Mouse (Mus musculus) T-cell, adult 2 months (primary cell): ENCODE results near the gene Wrap53.
A peak's percentile ranks its signal among the peaks of the same experiment; 100 is the strongest.

Experiments
- DNase-seq: peaks from one replicate; pipeline ENCODE4 v3.0.0; 2022; ENCODE audit warnings: low spot score

The Wrap53 gene

DNA sequence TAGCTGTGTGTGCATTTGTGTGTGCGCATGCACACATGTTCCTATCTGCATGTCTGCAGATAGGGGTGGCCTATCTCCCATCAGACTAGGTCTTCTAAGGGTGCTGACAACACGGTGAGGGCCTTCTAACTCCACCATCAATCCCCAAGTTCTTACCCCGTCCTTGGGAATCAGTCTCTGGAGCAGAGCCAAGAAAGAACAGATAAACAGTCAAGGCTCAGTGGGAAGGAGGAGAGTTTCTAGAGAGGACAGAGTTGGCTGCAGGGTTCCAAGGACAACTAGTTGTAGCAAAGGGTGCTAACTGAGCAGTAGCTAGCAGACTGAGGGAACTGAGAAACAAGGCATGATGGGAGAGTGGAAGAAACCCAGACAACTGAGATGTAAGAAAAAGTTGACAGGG lies 21.7 kb upstream of the Wrap53 start:
- no peak for DNase-seq

DNA sequence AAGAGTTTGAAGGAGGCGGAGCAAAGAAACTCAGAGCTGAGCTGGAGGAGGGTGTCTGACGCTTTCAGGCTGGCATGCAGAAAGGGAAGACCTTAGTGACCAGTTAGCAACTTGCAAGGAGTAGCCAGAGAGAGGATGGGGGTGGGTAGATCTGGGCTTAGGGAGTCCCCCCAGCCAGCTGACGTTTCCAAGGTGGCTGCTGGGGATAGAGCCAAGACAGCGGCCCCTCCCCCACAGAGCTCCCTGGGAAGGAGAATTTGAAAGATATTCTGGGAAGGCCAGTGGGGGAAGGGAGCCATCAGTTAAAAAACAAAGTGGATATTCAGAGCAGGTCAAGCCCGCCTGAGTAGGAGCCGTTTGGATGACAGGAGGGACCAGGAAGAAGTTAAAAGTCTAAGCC lies 20.0 kb upstream of the Wrap53 start:
- DNase-seq = no peak

DNA sequence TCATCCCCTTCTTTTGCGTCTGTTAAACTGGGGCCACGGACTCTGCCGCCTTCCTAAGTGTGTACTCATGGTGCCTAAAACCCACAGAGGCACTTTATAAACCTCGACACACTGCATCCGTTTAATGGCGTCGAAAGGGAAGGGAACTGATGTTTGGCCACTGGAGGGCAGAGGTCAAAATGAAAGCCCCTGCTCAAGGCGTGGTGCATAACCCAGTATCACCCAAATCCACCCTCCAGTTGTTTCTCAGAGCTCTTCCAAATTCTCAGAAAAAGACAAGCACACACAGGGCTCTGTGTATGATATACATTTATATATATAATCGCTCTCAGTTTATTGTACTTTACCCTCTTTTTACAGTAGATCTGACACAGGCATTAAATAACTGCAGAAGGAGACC lies 19.4 kb upstream of the Wrap53 start:
- no peak for DNase-seq

DNA sequence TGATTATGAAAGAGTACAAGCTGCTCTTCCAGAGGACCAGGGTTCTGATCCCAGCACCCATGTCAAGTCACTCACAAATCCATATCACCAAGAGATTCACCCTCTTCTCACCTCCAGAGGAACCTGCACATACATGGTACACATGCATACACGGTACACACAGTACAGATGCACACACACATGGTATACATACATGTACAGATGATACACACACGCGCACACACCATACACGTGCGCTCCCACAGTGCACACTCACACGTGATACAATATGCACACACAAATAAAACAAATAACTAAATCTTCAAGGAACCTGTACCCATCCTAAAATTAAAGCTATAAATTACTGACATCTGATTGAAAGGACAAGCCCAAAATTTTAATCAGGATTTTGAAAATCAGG lies 14.8 kb upstream of the Wrap53 start:
- DNase-seq = no peak

DNA sequence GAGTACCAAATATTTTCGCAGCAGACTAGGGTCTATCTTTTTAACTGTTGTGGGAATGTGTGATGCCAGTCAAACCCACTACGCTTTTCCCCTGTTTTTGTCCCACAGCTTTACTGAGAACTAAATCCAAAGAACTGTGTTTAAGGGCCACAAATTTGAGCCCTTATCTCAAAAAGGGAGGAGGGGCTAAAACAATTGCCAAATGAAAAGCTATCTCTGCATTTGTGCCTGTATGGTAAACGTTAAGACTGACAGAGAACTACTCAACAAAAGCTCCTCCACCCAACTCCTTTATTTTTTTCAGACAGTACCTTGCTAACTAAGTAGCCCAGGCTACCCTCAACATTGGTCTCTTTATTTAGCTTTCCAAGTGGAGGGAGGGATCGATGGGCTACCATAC lies 12.7 kb upstream of the Wrap53 start:
- DNase-seq = no peak

DNA sequence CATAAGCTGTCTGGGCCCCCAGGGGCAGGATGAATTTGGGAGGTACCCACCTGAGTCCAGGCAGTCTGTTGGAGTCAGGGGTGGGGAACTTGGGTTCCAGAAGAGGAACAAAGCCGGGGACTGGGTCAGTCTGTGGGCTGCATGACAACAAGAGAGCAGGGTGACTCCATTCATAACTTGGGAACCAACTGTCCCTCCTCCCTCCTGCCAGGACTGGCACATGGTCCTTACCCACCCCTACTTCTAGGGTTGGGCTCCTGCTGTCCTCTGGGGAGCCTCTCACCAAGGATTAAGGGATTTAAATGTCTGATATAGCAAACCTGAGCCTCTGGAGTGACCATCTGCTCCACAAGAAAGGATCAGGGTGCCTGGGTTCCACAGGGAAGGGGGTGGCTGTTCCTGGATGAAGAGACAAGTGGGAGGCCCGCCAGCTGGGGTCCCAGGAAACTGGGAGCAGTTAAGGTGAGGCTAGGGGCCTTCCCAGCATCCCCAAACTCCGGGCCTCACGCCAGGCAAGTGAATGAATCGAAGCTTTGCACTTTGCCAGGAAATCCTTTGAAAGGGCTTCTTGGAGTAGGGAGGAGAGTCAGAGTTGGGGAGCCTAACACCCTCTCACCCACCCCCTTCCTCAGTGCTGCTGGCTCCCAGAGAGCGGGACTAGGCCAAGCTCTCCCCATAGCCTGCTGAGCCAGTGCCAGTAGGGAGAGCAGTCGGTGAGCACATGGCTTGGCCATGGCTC lies 12.0 kb upstream of the Wrap53 start:
- DNase-seq = no peak

DNA sequence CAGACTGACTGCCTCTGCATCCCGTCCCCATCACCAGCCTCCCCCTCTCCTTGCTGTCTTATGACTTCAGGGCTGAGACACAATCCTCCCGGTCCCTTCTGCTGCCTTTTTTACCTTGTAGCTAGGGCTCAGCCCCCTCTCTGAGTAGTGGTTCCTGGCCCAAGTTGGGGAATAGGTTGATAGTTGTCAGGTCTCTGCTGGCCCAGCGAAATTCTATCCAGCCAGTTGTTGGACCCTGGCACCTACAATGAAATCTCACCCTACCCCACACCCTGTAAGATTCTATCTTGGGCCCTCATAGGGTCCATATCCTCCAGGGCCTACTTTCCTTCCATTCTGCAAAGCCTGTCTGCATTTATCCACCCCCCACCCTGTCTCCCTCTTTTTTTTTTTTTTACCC lies 11.4 kb upstream of the Wrap53 start:
- DNase-seq = no peak

DNA sequence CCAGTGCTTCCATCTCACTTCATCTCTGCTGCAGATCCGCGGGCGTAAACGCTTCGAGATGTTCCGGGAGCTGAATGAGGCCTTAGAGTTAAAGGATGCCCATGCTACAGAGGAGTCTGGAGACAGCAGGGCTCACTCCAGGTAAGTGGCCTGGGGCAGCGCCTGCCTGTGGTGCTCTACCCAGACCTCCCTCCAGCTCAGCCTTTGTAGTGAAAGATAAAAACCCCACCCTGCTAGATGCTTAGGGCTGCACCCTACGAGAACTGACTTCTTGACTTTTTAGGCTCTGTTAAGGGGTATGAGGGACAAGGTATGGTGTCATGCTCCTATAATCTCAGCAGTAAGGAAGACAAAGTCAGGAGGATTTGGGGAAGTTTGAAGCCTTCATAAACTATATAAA lies 10.6 kb upstream of the Wrap53 start:
- DNase-seq = no peak

DNA sequence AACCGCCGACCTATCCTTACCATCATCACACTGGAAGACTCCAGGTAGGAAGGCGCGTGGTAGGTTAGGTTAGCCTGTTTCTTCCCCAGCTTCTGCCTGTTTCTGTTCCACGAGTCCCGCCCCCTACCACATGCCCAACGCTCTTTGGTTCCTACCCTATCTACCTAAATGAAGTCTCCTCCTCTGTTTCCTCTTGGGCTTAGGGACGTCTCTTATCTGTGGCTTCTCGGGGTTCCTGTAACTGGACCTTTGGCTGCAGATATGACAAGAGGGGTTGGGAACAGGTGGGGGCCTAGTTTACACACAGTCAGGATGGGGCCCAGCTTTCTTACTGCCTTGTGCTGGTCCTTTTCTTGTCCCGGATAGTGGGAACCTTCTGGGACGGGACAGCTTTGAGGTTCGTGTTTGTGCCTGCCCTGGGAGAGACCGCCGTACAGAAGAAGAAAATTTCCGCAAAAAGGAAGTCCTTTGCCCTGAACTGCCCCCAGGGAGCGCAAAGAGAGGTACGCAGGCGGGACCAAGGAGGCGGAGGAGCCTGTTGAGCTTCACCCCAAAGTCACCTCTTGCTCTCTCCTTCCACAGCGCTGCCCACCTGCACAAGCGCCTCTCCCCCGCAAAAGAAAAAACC lies 9.3 kb upstream of the Wrap53 start:
- DNase-seq = no peak

DNA sequence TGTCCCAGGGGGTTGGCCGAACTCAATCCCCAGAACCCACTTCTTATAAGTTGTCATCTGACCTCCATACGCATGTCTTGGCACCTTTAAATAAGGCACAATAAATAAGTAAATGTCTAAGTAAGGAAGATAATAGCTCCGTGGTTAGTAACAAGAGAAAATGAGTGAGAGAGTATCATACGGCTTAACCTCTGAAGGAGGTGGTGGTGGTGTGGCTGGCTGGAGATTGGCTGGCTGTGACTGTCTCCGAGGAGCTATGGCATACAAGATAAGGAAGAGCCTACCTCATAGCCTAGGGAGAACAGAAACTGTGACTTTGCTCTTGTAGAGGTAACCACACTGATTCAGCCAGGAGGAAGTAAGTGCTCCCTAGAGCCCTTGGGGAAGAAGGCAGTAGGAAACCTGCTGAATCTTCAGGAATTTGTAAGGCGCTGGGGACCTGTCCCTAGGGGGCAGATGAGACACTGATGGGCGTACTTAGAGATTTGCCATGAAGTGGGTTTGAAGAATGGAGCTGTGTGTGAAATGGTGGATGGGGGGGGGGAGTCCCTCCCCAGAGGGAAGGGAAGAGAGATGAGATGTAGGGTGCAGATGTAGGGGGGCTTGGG lies 5.8 kb upstream of the Wrap53 start:
- DNase-seq = no peak

DNA sequence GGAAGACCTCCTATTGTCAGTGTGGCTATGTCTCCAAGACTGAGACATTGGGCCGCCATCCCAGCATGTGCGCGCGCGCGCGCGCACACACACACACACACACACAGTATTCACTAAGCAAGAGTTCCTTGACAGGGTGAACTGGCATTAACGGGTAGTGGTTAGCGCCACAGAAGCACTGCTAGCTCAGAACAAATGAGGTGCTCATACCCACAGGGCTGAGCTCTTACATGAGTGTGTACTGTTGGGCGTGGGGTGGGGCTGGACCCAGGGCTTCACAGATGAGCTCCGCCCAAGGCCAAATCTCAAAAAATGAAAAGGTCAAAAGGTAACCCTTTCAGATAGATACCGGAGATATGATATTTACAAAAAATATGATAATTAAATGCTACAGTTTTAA lies 4.9 kb upstream of the Wrap53 start:
- no peak for DNase-seq

DNA sequence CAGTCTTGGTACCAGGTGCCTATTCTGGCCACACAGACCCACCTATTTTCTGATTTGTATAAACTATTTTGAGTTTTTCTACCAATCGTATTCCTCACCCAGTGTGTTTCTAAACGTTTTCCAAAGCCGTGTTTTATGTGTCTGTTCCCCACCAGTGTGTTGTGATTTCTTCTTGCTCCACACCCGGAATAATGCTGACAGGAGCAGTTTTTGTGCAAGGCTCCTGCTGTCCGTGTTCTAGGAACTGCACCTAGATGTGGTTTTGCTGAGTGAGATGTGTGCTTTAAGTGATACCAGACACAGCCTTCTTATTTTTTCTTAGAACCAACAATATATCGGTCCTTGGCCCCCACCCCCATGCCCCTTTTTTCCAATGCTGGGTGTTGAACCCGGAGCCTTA lies 4.0 kb upstream of the Wrap53 start:
- DNase-seq = no peak

DNA sequence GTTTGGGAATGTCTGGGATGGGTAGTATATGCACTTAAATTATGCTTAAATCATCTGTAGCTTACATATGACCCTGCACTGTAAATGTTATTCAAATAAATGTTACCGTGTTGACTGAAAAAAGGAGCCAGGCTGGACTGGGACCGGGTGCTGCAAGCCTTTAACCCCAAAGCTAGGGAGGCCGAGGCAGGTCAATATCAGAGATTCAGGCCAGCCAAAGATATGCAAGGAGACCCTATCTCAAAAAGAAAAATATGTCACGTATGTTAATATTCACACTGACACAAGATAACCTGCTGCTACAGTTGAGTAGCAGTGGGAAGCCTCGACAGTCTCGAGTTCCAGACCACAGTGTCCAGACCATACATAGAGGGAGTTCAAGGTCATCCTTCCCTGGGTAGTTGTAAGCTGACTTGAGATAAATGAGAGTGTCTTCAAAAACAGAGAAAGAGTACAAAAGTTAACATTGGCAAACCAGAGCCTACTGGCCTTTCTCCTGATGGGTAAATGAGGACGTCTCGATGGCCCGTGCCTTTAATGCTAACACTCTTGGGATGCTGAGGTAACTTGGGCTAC lies 2.3 kb upstream of the Wrap53 start:
- no peak for DNase-seq

DNA sequence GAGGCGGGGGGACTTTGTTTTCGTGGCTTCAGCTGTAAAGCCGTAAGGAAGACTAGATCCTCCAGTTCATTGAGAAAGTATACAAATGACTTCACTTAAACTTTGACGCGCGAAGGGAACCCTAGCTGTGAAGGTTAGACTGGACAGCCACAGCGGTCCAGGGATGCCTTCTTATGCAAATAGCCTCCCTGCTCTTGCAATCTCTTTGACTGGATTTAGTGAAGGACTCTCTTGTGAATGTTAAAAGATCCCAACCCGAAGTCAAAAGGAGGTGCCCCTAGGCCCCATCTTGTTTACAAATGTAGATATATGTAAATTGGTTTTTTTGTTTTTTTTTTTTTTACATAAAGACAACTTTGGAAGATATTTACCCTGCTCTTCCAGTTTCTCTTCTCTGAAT lies 1.8 kb upstream of the Wrap53 start:
- no peak for DNase-seq

DNA sequence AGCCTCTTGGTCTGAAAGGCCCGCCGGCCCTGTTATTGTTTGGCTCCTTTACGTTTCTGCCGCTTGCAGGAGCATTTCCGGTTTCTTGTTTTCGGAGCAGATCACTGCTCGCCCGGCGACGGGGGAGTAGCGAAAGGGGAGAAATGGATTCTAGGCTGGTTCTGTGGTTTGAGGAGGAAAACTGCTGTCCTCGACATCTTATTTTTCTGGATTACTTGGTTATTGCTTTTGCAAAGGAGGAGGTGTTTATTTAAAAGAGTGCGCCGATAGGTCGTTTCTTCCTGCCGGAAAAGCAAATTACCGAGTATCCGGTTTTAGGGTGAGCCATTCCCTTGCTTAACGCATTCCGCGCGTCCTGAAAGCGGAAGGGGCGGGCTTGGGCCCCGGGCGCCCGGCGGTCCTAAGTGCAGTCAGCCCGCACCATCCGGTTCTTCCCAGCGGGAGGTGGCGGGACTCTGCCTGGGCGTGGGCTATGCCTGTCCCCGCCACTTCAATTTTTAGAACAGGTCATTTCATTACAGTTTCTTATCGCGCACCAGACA lies 1.2 kb upstream of the Wrap53 start:
- peak; percentile 90 for DNase-seq

DNA sequence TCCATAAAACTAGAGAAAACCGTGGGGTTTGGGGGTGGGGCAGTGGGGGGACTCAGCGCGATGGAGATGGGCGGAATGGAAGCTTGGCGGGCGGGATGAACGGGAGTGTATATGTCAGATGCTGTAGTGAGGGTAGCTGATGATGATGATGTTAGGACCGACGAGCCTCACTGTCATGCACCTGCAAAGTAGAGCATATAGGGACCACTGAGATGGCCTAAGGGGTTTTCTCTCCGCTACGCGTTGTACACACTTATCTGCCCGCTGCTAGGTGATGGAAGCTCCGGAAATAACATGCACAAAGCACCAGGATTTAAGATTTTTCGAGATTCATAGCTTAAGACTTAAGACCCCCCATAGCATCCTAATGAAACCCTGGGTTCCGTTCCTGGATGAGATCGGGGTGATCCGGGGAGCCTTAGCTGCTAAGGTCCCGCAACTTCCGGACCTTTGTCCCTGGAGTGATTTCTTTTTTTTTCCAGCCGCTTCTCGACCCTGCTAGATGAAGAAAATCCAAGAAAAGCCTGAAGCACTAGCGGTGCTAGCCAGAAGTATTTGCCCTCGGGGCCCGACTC lies 604 bp upstream of the Wrap53 start:
- DNase-seq = peak; percentile 11

DNA sequence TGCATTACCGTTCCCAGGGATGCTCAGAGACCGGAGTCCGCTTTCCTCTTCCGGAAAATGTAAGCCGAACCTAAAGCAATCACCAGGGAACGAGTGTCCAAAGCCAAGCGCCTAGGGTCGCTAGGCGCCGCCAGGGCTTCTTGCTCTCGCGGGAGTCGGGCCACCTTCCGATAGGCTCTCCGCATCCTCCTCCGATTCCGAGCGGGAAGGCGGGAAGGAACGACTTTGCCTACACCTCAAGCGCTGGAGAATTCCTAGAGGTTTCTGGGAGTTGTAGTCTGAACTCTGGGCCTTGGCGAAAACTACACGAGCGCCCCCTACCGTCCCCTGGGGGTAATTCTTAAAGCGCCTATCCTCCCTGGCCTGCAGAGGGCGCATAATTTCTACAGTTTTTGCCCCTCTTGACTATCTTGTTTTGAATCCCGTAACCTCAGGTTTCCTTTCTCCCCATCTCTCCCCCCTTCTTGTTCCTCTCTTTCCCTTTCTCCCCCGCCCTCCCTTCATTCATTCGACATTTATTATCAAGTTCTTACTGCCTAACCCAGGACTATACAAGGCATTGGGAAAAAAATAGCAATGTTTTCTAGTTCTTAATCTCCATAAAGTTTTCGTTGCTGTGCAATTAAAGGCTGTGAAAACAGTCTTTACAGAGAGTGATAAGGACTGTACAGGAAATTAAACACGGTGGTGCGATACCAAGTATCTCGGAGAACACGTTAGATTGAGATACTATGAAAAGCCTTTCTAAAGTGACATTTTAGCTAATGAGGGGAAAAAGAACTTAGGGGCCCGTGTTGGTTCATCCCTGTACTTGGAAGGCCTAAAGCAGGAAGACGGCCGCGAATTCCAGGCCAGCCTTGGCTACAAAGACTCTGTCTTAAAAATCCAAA lies 682 bp downstream of the Wrap53 start:
- peak; percentile 95 for DNase-seq

DNA sequence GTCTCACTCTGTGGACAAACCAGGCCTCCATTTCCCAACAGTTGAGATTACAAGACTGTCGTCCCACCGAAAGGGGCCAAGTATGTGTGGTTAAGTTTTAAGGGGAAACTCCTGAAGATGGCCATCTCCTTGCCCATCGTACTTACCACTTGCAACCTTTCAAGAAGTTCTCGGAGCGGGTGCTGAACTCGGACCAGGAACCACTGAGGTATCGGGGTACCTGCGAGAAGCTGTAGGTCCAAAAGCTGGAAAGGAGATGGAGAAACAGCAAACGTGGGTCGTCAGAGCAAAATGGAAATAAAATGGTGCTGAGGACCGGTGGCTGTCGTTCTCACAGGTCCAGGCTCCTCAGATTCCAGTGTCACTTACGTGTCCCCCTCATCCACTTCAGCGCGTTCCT lies 1.8 kb downstream of the Wrap53 start:
- no peak for DNase-seq

DNA sequence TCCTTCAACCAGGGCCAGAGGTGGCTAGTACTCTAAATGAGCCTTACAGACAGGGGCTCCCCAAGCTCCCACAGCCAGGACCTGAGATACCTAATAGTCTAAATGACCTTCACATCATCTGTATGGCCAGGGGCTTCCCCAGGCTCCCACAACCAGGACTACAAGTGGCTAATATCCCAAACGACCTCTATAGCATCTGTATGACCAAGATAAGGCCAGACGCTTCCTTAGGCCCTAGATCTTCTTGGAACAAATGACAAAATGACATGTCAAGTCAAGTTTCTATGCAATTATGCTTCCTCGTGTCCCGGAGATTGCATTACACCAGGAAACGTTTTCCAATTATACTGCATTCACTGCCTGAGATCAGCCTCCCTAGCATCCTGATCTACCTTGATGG lies 3.7 kb downstream of the Wrap53 start:
- no peak for DNase-seq

DNA sequence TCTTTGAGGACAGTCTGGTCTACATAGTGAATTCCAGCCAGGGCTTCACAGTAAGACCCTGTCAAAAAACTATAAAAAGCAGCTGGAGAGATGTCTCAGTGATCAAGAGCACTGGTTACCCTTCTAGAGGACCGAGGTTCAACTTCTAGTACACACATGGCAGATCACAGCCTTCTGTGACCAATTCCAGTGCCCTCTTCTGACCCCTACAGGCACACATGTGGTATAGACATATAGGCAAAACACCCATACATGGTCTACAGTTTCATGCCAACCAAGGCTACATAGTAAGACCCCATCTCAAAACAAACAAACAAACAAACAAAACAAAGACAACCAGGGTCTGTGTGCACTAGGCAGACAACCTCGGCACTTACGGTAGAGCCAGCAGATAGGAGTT lies 4.8 kb downstream of the Wrap53 start:
- DNase-seq = peak; percentile 41

DNA sequence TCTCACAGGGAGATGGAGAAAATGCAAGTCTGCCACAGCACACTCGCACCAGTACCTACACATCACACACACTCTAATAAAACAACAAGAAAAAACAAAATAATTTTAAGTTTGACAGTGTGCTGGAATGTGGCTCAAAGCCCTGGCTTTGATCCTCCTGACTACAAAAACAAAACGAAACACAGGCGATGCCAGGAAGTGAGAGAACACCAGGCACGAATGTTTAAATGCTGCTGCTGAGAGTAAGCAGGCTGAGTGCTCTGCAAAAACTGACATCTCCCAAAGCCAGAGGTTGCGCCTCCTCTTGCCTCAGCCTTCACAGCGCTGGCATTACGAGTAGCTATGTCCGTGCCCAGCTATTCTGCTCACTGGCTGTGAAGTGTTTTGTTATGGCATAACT lies 14.9 kb downstream of the Wrap53 start:
- no peak for DNase-seq

DNA sequence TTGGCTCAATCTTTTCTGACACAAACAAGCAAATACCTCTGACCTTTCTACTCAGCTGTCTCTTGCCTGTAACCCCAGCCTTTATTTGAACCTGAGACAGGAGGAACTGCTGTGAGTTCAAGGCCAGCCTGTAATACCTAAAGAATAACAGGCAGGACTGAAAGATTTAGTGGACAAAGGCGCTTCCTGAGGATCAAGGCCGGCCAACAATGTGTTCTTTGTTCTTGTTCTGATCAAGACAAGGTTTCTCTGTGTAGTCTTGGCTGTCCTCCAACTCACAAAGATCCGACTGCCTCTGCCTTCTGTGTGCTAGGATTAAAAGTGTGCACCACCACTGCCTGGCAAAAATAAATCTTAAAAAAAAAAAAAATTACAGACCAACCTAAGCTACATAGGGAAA lies 15.7 kb downstream of the Wrap53 start:
- DNase-seq = no peak
